Comparison of ENCODE assay signal across 8 mouse cellular contexts in genomic region chr9:95512331-95513030, GRCm38 (mm10). TPM values are rescaled to one million over a fixed set of nuclear protein-coding genes. Genes with fewer than 3 reads are reported as not detected.
DNase-seq lines count a peak whose midpoint lies in the region; ATAC-seq and TF ChIP-seq lines count a peak whose summit lies in the region.

No protein-coding gene starts in this region.

- in situ Hi-C loops in CH12.LX (cut with MboI; ENCODE audit: low pct_ligation_motif_present, low pct_unique_long_range_greater_than_20kb, low sequenced_read_pairs): no loop called here

- H3K4me1 ChIP-seq in CH12.LX (ENCODE audit: control insufficient read depth in 1 of 2, insufficient read depth in 2 of 2): peaks cover 0 to 19% of the 10 kb centered on the region in 2 experiments; a peak in 2 of 4 replicates
- H3K4me1 ChIP-seq in forebrain, embryonic 13.5 days: peaks cover 23% of the 10 kb centered on the region
- H3K4me1 ChIP-seq in limb, embryonic 14.5 days (ENCODE audit: control insufficient read depth, insufficient read depth, low read length): peaks cover 13% of the 10 kb centered on the region
- H3K4me1 ChIP-seq in small intestine, adult 2 months (ENCODE audit: control insufficient read depth, insufficient read depth, insufficient read length, low read length): peaks cover 8% of the 10 kb centered on the region; the same call in 1 of the 2 replicates

- TF ChIP-seq CTCF in CH12.LX (conservative IDR thresholded peaks at IDR 0.05 in 1 of 2, IDR thresholded peaks at IDR 0.05 in 1 of 2; ENCODE audit: low read depth in 2 of 2, low read length in 2 of 2): no peak
- TF ChIP-seq CTCF in small intestine, adult 2 months (IDR thresholded peaks at IDR 0.05; ENCODE audit: extremely low read depth, insufficient read length, insufficient replicate concordance, low read depth, low read length): no peak

- peak overlapping the region; percentile 92 for H3K27ac ChIP-seq in CH12.LX (ENCODE audit: insufficient read depth, low read depth)
- H3K27ac ChIP-seq in forebrain, embryonic 13.5 days: peak overlapping the region; percentile 78
- peak overlapping the region; percentile 81 for H3K27ac ChIP-seq in limb, embryonic 14.5 days (replicated peaks; ENCODE audit: low read depth, low read length)
- H3K27ac ChIP-seq in small intestine, adult 2 months (ENCODE audit: insufficient read depth, low read depth, low read length): peak overlapping the region; percentile 91

- ATAC-seq in frontal cortex, adult (ENCODE audit: low TSS enrichment): peak; percentile 47
- peak; percentile 63 for ATAC-seq in forebrain, embryonic 13.5 days
- 0 out of 2 replicates have a peak, but pooled peaks have one; percentile 16 for ATAC-seq in limb, embryonic 14.5 days (ENCODE audit: low FRiP score, low read depth)

- H3K27me3 ChIP-seq in CH12.LX (replicated peaks): no peaks in the 10 kb centered on the region
- H3K27me3 ChIP-seq in forebrain, embryonic 13.5 days: no peaks in the 10 kb centered on the region
- no peaks in the 10 kb centered on the region for H3K27me3 ChIP-seq in limb, embryonic 14.5 days (ENCODE audit: control insufficient read depth, insufficient read depth, low read length)
- no peaks in the 10 kb centered on the region for H3K27me3 ChIP-seq in small intestine, adult 2 months (ENCODE audit: control insufficient read depth, insufficient read depth, low read length)

- peaks cover 0 to 8% of the 10 kb centered on the region in 2 experiments for H3K36me3 ChIP-seq in CH12.LX (replicated peaks in 1 of 2; ENCODE audit: control insufficient read depth in 1 of 2, insufficient read depth in 1 of 2, low read length in 1 of 2)
- no peaks in the 10 kb centered on the region for H3K36me3 ChIP-seq in forebrain, embryonic 13.5 days (ENCODE audit: poor library complexity, severe bottlenecking)
- no peaks in the 10 kb centered on the region for H3K36me3 ChIP-seq in limb, embryonic 14.5 days (ENCODE audit: control insufficient read depth, insufficient read depth, low read length)
- H3K36me3 ChIP-seq in small intestine, adult 2 months (ENCODE audit: control insufficient read depth, insufficient read depth, low read length): no peaks in the 10 kb centered on the region

- peaks cover 36% of the 10 kb centered on the region for H3K79me2 ChIP-seq in CH12.LX (replicated peaks; ENCODE audit: control insufficient read depth, extremely low read depth, insufficient read depth, poor library complexity, severe bottlenecking)

- 28% methylated on average over 15 of the region's 15 CpGs for WGBS in forebrain, embryonic 13.5 days
- 20% methylated on average over 15 of the region's 15 CpGs for WGBS in limb, embryonic 14.5 days
- WGBS in small intestine, adult 2 months: 16% methylated on average over 15 of the region's 15 CpGs

- peak overlapping the region; percentile 75 to 98 (median 75) for H3K4me3 ChIP-seq in CH12.LX (replicated peaks in 1 of 3; ENCODE audit: low read depth in 2 of 3, low read length in 2 of 3, poor library complexity in 1 of 3)
- peak overlapping the region; percentile 99 for H3K4me3 ChIP-seq in forebrain, embryonic 13.5 days
- peak overlapping the region; percentile 98 for H3K4me3 ChIP-seq in limb, embryonic 14.5 days (replicated peaks; ENCODE audit: low read length)
- peak overlapping the region; percentile 96 for H3K4me3 ChIP-seq in small intestine, adult 2 months (ENCODE audit: low read depth, low read length)

- TF ChIP-seq RAD21 in CH12.LX (IDR thresholded peaks at IDR 0.05; ENCODE audit: low read depth, low read length): no peak

- dilution Hi-C loops in CH12.LX (cut with MboI; ENCODE audit: extremely low pct_ligation_motif_present, extremely low pct_unique_long_range_greater_than_20kb, low sequenced_read_pairs): no loop called here

- H3K4me2 ChIP-seq in CH12.LX (ENCODE audit: insufficient read depth, low read depth, poor library complexity, severe bottlenecking): peak overlapping the region; percentile 52
- H3K4me2 ChIP-seq in forebrain, embryonic 13.5 days: peak overlapping the region; percentile 96
- peak overlapping the region; percentile 85 for H3K4me2 ChIP-seq in limb, embryonic 14.5 days (replicated peaks; ENCODE audit: low read depth, low read length, severe bottlenecking)

- TF ChIP-seq EP300 in CH12.LX (IDR thresholded peaks at IDR 0.05; ENCODE audit: low read length): no peak

- DNase-seq in frontal cortex, postnatal 10 days (ENCODE audit: low spot score in 2 of 2): no peak
- peak; percentile 26 for DNase-seq in CH12.LX (ENCODE audit: extremely low read depth)
- no peak for DNase-seq in limb, embryonic 14.5 days (ENCODE audit: low spot score)
- no peak for DNase-seq in T-cell, adult 2 months (ENCODE audit: low spot score)
- no peak for DNase-seq in cerebellum, adult 11-12 months

- no peak for TF ChIP-seq POLR2A in CH12.LX (IDR thresholded peaks at IDR 0.05; ENCODE audit: low read depth, low read length)
- no peak for TF ChIP-seq POLR2A in limb, embryonic 14.5 days (IDR thresholded peaks at IDR 0.05; ENCODE audit: borderline replicate concordance, extremely low read depth, insufficient read depth, insufficient read length)
- no peak for TF ChIP-seq POLR2A in small intestine, adult 2 months (IDR thresholded peaks at IDR 0.05; ENCODE audit: low read depth, low read length)

- peak overlapping the region; percentile 76 for H3K9ac ChIP-seq in CH12.LX (ENCODE audit: insufficient read depth, low read depth)
- peak overlapping the region; percentile 94 for H3K9ac ChIP-seq in forebrain, embryonic 13.5 days
- H3K9ac ChIP-seq in limb, embryonic 14.5 days (ENCODE audit: low read depth, low read length, severe bottlenecking): peak overlapping the region; percentile 94

- H3K9me3 ChIP-seq in CH12.LX (replicated peaks; ENCODE audit: low read length): no peaks in the 10 kb centered on the region
- no peaks in the 10 kb centered on the region for H3K9me3 ChIP-seq in forebrain, embryonic 13.5 days (replicated peaks)
- H3K9me3 ChIP-seq in limb, embryonic 14.5 days (ENCODE audit: control insufficient read depth, low read length): no peaks in the 10 kb centered on the region

TF ChIP-seq in CH12.LX, 34 proteins besides CTCF, POLR2A, EP300 and RAD21:
- TF ChIP-seq RCOR1 (conservative IDR thresholded peaks at IDR 0.05; ENCODE audit: low read depth, low read length): 0 out of 2 replicates have a peak, but pooled peaks have one; percentile 14
- TF ChIP-seq MEF2A (IDR thresholded peaks at IDR 0.05; ENCODE audit: borderline replicate concordance, low read depth, low read length): no peak
- no peak for TF ChIP-seq HCFC1 (IDR thresholded peaks at IDR 0.05; ENCODE audit: low read depth, low read length)
- 0 out of 2 replicates have a peak, but pooled peaks have one; percentile 14 for TF ChIP-seq NELFE (IDR thresholded peaks at IDR 0.05; ENCODE audit: low read depth, low read length)
- TF ChIP-seq TBP (conservative IDR thresholded peaks at IDR 0.05; ENCODE audit: low read depth, low read length): 0 out of 2 replicates have a peak, but pooled peaks have one; percentile 22
- TF ChIP-seq MAFK (IDR thresholded peaks at IDR 0.05; ENCODE audit: insufficient replicate concordance, low read length): 0 out of 2 replicates have a peak, but pooled peaks have one; percentile 2

RNA-seq across cellular contexts. Expression of gene U2surp, which starts 0.7 kb away (rescaled TPM):
- total RNA-seq in CH12.LX (2012; rRNA removed): 46.5 and 64.0 TPM in 2 replicates
- total RNA-seq in CH12.LX (2014; rRNA removed): 87.7 and 121 TPM in 2 replicates
- polyA plus RNA-seq in CH12.LX (2012; ENCODE audit: insufficient read length, low read depth): 100 and 103 TPM in 2 replicates
- polyA plus RNA-seq in forebrain, embryonic 13.5 days (2015; fragmentation: Nextera tagmentation; extraction: Ambion mirVana): 165 and 200 TPM in 2 replicates
- 22.4 and 35.3 TPM in 2 replicates for polyA plus RNA-seq in limb, embryonic 14.5 days (2012; rRNA removed)
- polyA plus RNA-seq in limb, embryonic 14.5 days (2014; fragmentation: Nextera tagmentation; extraction: Ambion mirVana): 115 and 123 TPM in 2 replicates
- polyA plus RNA-seq in small intestine, adult 2 months (2012; rRNA removed): 0.42 and 0.67 TPM in 2 replicates

RNA-seq across cellular contexts. Expression of gene Paqr9, which starts 47.0 kb away (rescaled TPM):
- not detected in 2 replicates for total RNA-seq in CH12.LX (2012; rRNA removed)
- total RNA-seq in CH12.LX (2014; rRNA removed): not detected in 2 replicates
- not detected in 2 replicates for polyA plus RNA-seq in CH12.LX (2012; ENCODE audit: insufficient read length, low read depth)
- polyA plus RNA-seq in forebrain, embryonic 13.5 days (2015; fragmentation: Nextera tagmentation; extraction: Ambion mirVana): 0.81 and 1.1 TPM in 2 replicates
- polyA plus RNA-seq in limb, embryonic 14.5 days (2012; rRNA removed): 0.33 and 0.38 TPM in 2 replicates
- polyA plus RNA-seq in limb, embryonic 14.5 days (2014; fragmentation: Nextera tagmentation; extraction: Ambion mirVana): 0.08 and 0.12 TPM in 2 replicates
- polyA plus RNA-seq in small intestine, adult 2 months (2012; rRNA removed): 0.44 and 1.5 TPM in 2 replicates

Comparison
In these comparisons a context has a peak if more than half of its experiments do, and no peak if none do; other contexts are left out.
1. RNA of gene U2surp, which starts 0.7 kb away (polyA plus RNA-seq): 165 to 200 TPM in forebrain, embryonic 13.5 days, 22.4 to 123 TPM in limb, embryonic 14.5 days and 100 to 103 TPM in CH12.LX; 0.42 to 0.67 TPM in small intestine, adult 2 months; every median in the first group is over 10 times any median in the second.
2. Peak in every context shown above with its lines, with median percentiles within 50 percentile points of each other: ATAC-seq, H3K27ac ChIP-seq, H3K4me2 ChIP-seq, H3K4me3 ChIP-seq and H3K9ac ChIP-seq.